Mouse (Mus musculus) ES-Bruce4 (cell line): ENCODE data around the gene Sel1l. TPM values are rescaled to one million over a fixed set of nuclear protein-coding genes. Genes with fewer than 3 reads are reported as not detected.
"Not testable (repeated sequence)": the region's sequence is repeated elsewhere in the genome, so short reads cannot be mapped to it uniquely, and the experiment has no call there.

ENCODE experiments used
- H3K27ac ChIP-seq: 2 replicates; pipeline ENCODE4 v1.5.1; 2012; ENCODE audit warnings: low read length, inconsistent platforms; ENCODE audit not compliant: insufficient read depth
- H3K27me3 ChIP-seq: 2 replicates; pipeline ENCODE4 v1.6.1; 2012; ENCODE audit warnings: mild to moderate bottlenecking, low read length, inconsistent platforms; ENCODE audit not compliant: control insufficient read depth, poor library complexity, insufficient read depth, severe bottlenecking
- H3K36me3 ChIP-seq: 2 replicates; pipeline ENCODE4 v1.6.1; 2012; ENCODE audit warnings: inconsistent platforms, mild to moderate bottlenecking, low read length, moderate library complexity; ENCODE audit not compliant: control insufficient read depth, poor library complexity, insufficient read depth, severe bottlenecking
- H3K4me1 ChIP-seq: one replicate; pipeline ENCODE4 v1.8.1; 2011; ENCODE audit warnings: low read length; ENCODE audit not compliant: control insufficient read depth, insufficient read depth
- H3K4me3 ChIP-seq: 2 replicates; pipeline ENCODE4 v1.5.1; 2011; ENCODE audit warnings: low read depth, mild to moderate bottlenecking, low read length
- H3K9ac ChIP-seq: 2 replicates; pipeline ENCODE4 v1.6.1; 2012; ENCODE audit warnings: low read depth, mild to moderate bottlenecking, inconsistent platforms; ENCODE audit not compliant: poor library complexity, severe bottlenecking
- H3K9me3 ChIP-seq: replicated peaks from 2 replicates; pipeline ENCODE4 v1.6.1; 2012; ENCODE audit warnings: mild to moderate bottlenecking, low read length, inconsistent platforms; ENCODE audit not compliant: control insufficient read depth, poor library complexity, insufficient read depth, severe bottlenecking
- CTCF ChIP-seq: IDR thresholded peaks from one replicate; pipeline ENCODE4 v1.8.1; 2011; ENCODE audit warnings: low read depth, low read length
- EP300 ChIP-seq: IDR thresholded peaks from 2 replicates; pipeline ENCODE4 v1.6.1; 2011; ENCODE audit warnings: low read depth, low read length; ENCODE audit not compliant: insufficient read depth
- POLR2A ChIP-seq: IDR thresholded peaks from one replicate; pipeline ENCODE4 v1.8.1; 2011; ENCODE audit warnings: low read length; ENCODE audit not compliant: insufficient read depth
- polyA plus RNA-seq: library from polyadenylated mRNA; stranded (reverse); fragments of >200 nt; gene quantifications from 2 replicates; pipeline ENCODE4 v1.2.4, GENCODE M21; 2011; ENCODE audit warnings: low read depth; ENCODE audit not compliant: missing spikeins, insufficient read depth, insufficient read length

Sel1l gene
- polyA plus RNA-seq, 1 experiment = 44.3 TPM

DNA sequence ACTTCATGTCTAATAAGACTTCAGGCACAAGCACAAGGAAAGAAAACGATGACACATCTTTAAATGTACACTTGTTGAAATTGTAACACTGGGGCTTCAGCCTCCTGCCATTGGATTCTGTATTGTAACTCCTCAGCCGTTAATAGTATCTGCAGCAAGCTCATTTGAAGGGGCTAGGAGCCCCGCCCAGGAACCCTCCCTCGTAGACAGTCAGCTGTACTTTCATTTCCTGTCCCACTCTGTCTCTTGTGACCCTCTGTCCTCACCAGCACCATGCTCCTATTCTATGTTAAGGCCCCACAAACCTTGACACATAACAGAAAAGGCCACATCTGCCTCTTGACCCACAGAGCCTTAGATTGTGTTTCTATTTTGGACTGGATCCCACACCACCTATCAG is 57.1 kb downstream of the Sel1l start:
- Histone ChIP-seq H3K36me3 (no peaks in the 10 kb centered on the region), H3K9me3 (no peaks in the 10 kb centered on the region), H3K27ac (no peak overlapping the region), H3K4me3 (no peak overlapping the region), H3K9ac (no peak overlapping the region), H3K27me3 (no peaks in the 10 kb centered on the region), H3K4me1 (no peaks in the 10 kb centered on the region)
- no peak for TF ChIP-seq EP300
- TF ChIP-seq POLR2A = no peak
- no peak for TF ChIP-seq CTCF

DNA sequence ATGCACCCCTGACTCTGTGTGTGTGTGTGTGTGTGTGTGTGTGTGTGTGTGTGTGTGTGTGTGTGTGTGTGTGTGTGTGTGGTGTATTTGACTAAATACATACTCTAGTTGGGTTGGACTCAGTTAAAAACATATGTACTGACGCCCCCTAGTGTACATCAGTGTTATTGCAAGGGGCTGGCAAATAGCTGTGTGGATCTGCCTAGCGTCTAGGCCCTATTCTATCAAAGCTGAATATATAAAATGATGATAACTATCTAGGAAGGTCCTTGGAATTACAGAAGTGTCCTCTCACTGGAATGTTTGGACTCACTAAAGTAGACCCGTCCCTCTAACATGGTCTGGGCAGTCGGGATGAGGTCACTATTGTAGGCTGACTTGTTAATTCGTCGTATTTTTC is 59.2 kb downstream of the Sel1l start:
- H3K36me3 ChIP-seq = no peaks in the 10 kb centered on the region
- H3K4me3 ChIP-seq = no peak overlapping the region
- no peaks in the 10 kb centered on the region for H3K4me1 ChIP-seq
- TF ChIP-seq EP300 = no peak
- no peak for TF ChIP-seq CTCF
- TF ChIP-seq POLR2A = no peak
- H3K9me3 ChIP-seq = no peaks in the 10 kb centered on the region
- no peak overlapping the region for H3K27ac ChIP-seq
- H3K27me3 ChIP-seq = no peaks in the 10 kb centered on the region
- H3K9ac ChIP-seq = no peak overlapping the region

DNA sequence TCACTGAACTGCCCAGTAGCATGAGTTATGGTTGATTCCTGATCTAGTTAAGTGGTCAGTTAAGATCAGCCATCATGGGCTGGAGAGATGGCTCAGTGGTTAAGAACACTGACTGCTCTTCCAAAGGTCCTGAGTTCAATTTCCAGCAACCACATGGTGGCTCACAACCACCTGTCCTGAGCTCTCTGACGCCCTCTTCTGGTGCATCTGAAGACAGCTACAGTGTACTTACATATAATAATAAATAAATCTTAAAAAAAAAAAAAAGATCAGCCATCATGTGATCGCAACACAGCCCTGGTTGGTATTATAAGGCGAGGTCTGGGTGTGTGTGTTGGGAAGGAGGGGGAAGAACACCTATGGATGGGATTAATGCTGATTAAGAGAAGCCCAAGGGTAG is 60.5 kb downstream of the Sel1l start:
- not testable (repeated sequence) for H3K9me3 ChIP-seq, H3K27ac ChIP-seq, H3K9ac ChIP-seq, H3K4me3 ChIP-seq, H3K36me3 ChIP-seq, H3K4me1 ChIP-seq, H3K27me3 ChIP-seq
- TF ChIP-seq CTCF = peak; percentile 8

DNA sequence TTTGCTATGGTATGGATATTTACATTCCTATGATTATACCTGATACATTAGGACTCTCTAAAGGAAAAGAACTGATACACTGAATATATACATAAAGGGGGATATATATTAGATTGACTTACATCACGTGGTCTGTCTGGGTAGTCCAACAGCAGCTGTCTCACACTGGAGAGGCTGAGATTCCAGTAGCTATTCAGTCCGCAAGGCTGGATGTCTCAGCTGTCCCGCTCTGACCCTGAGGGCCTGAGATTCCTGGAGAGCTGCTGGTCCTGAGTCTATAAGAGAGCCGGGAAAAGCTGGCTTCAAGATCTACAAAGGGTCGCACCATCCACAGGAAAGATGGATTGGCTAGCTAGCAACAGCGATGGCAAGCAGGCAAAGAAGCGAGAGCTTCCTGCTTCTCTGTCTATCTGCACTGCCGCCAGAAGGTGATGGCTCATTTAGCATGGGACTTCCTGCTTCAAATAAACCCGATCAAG is 61.0 kb downstream of the Sel1l start, which contains the start of gene Ston2:
Gene Ston2 (minus strand): TSS at position 429 of the 479 bp plus-strand sequence.
- Histone ChIP-seq H3K36me3 (no peaks in the 10 kb centered on the region), H3K9me3 (no peaks in the 10 kb centered on the region), H3K4me1 (no peaks in the 10 kb centered on the region), H3K27ac (no peak within 1 kb of the TSS), H3K9ac (no peak within 1 kb of the TSS), H3K27me3 (no peaks in the 10 kb centered on the region), H3K4me3 (no peak within 1 kb of the TSS)
- TF ChIP-seq EP300 (no peak), CTCF (no peak), POLR2A (no peak)

DNA sequence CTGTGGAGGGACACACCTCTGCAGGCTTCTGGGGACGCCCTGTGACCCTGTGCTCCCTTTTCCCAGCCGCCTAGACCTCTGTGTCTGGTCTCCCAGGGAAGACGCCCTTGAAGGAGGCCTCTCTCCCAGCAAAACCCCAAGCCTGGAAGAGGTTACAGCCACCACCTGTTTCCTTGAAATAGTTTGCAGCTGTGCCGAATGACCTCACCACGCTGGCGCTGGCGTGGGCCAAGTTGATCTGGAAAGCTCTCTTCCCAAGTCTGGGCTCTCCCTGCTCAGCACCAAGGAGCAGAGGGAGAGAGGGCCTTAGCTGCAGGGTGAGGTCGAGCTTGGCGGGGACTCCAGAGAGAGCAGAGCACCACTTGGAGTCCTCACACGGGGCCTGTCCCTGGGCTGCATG is 62.6 kb downstream of the Sel1l start:
- H3K9me3 ChIP-seq = no peaks in the 10 kb centered on the region
- peak overlapping the region; percentile 19; the same call in 1 of the 2 replicates for H3K4me3 ChIP-seq
- TF ChIP-seq CTCF (no peak), EP300 (no peak), POLR2A (no peak)
- no peaks in the 10 kb centered on the region for H3K4me1 ChIP-seq
- H3K9ac ChIP-seq = no peak overlapping the region
- H3K27me3 ChIP-seq = no peaks in the 10 kb centered on the region
- H3K27ac ChIP-seq = no peak overlapping the region
- no peaks in the 10 kb centered on the region for H3K36me3 ChIP-seq

DNA sequence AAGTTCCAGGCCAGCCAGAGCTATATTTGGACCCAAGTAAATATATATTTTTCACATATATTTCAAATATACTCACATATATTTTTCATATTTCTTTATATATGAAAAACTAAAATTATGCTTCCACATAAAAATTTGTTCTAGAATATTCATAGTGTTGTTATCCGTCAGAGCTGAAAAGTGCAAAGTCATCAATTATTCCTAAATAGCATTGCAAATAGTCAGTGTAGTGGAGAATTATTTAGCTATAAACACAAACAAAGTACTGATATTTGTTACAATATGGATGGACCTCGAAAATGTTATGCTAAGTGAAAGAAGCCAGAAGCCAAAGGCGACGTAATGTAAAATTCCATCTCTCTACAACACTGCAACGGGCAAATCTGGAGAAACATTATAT is 67.5 kb downstream of the Sel1l start:
- Histone ChIP-seq H3K9ac (no peak overlapping the region), H3K4me3 (no peak overlapping the region), H3K9me3 (no peaks in the 10 kb centered on the region), H3K4me1 (no peaks in the 10 kb centered on the region), H3K36me3 (no peaks in the 10 kb centered on the region), H3K27ac (no peak overlapping the region), H3K27me3 (no peaks in the 10 kb centered on the region)
- no peak for TF ChIP-seq CTCF
- no peak for TF ChIP-seq POLR2A
- no peak for TF ChIP-seq EP300

DNA sequence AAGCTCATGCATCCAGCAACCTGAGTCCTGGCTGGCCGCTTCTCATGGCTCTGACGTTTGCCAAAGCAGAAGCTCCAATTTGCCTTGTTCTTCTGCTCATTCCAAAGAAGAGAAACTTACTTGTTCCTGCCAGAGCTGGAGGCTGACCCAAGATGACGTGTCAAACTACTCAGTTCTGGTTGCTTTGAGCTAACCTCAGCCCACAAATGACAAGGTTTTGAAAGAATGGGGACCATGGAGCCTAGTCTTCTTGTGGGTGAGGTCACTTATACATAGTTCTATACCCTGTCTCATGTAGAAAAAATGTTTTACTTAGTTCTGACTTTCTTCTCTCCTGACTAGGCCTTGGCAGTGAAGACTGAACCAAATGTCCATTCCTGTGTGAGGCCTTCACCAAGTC is 68.4 kb downstream of the Sel1l start:
- H3K4me3 ChIP-seq = no peak overlapping the region
- H3K27me3 ChIP-seq = no peaks in the 10 kb centered on the region
- no peaks in the 10 kb centered on the region for H3K9me3 ChIP-seq
- H3K36me3 ChIP-seq = no peaks in the 10 kb centered on the region
- H3K9ac ChIP-seq = no peak overlapping the region
- no peaks in the 10 kb centered on the region for H3K4me1 ChIP-seq
- TF ChIP-seq CTCF (no peak), POLR2A (no peak), EP300 (no peak)
- no peak overlapping the region for H3K27ac ChIP-seq
